Mouse (Mus musculus): ENCODE measurements around the gene Acot7. TPM values are rescaled to one million over a fixed set of nuclear protein-coding genes. Genes with fewer than 3 reads are reported as not detected.

Gene Acot7
- polyA plus RNA-seq, 1 experiment from 2014 or later = 427 TPM

DNA sequence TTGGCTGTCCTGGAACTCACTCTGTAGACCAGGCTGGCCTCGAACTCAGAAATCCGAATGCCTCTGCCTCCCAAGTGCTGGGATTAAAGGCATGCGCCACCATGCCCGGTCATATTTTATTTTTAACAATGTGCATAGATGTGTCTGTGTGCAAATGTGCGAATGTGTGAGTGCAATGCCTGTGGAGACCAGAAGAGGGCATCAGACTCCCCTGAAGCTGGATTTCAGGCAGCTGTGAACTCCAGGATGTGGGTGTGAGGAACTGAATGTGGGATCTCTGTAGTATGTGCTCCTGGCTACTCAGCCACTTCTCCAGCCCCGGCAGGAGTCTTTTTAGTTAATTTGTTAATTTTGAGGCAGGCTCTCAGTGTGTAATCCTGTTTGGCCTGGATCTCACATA, 6.4 kb upstream of the Acot7 start:
- WGBS = 91% methylated on average over 6 of the region's 6 CpGs
- peaks cover 12% of the 10 kb centered on the region for H3K27me3 ChIP-seq
- no peak for ATAC-seq (ENCODE audit: low FRiP score, low read depth)
- no peak overlapping the region for H3K4me2 ChIP-seq
- H3K9ac ChIP-seq = no peak overlapping the region
- H3K36me3 ChIP-seq = no peaks in the 10 kb centered on the region
- H3K4me3 ChIP-seq = no peak overlapping the region
- 0 out of 2 replicates have a peak, but pooled peaks cover 4% of the 10 kb centered on the region for H3K4me1 ChIP-seq (replicated peaks)
- H3K9me3 ChIP-seq = no peaks in the 10 kb centered on the region
- no peak overlapping the region for H3K27ac ChIP-seq (replicated peaks)

DNA sequence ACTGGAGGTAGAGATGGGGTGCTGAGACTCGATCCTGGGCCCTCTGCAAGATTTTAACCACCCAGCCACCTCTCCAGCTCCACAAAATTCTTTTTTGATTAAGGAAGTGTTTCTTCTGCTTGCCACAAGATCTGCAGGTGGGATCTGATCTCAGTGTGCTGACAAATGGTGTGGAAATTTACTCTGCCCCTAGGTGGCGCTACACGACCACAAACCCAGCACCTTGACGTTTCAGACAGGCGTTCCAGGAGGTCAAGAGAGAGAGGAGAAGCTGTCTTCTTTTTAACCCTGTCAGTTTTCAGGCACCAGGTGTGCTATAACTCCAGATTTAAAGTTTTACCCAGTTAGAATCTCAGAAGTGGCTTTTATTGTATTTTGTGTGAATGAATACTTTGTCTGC, 4.9 kb upstream of the Acot7 start:
- H3K4me3 ChIP-seq = no peak overlapping the region
- H3K9ac ChIP-seq = no peak overlapping the region
- H3K4me1 ChIP-seq (replicated peaks) = peaks cover 7% of the 10 kb centered on the region; the same call in 1 of the 2 replicates
- WGBS = 0% methylated on average over 5 of the region's 5 CpGs
- no peaks in the 10 kb centered on the region for H3K9me3 ChIP-seq
- peaks cover 12% of the 10 kb centered on the region for H3K27me3 ChIP-seq
- H3K4me2 ChIP-seq = no peak overlapping the region
- no peak for ATAC-seq (ENCODE audit: low FRiP score, low read depth)
- H3K27ac ChIP-seq (replicated peaks) = no peak overlapping the region
- H3K36me3 ChIP-seq = no peaks in the 10 kb centered on the region

DNA sequence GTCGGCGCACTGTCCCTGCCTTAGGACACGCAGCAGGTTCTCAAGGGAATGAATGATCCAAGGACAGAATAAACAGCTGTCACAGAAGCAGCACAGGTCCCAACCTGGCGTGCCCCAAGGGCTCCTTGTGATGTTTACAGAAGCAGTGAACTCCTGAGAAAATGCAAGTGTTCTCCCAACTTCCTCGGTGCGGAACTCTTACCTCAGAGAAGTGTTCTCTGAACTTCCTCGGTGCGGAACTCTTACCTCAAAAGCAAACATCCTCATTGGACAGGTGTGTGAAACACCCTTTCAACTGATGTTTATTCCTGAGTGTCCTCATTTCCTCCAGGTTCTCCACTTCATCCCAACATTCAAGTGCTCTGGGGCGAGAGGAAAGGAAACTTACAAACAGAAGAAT, 4.0 kb upstream of the Acot7 start:
- H3K27ac ChIP-seq (replicated peaks) = no peak overlapping the region
- H3K9ac ChIP-seq = no peak overlapping the region
- no peaks in the 10 kb centered on the region for H3K36me3 ChIP-seq
- peaks cover 4% of the 10 kb centered on the region; the same call in 1 of the 2 replicates for H3K4me1 ChIP-seq (replicated peaks)
- H3K27me3 ChIP-seq = peaks cover 12% of the 10 kb centered on the region
- no peak for ATAC-seq (ENCODE audit: low FRiP score, low read depth)
- no peaks in the 10 kb centered on the region for H3K9me3 ChIP-seq
- WGBS = 87% methylated on average over 9 of the region's 9 CpGs
- H3K4me3 ChIP-seq = no peak overlapping the region
- no peak overlapping the region for H3K4me2 ChIP-seq

DNA sequence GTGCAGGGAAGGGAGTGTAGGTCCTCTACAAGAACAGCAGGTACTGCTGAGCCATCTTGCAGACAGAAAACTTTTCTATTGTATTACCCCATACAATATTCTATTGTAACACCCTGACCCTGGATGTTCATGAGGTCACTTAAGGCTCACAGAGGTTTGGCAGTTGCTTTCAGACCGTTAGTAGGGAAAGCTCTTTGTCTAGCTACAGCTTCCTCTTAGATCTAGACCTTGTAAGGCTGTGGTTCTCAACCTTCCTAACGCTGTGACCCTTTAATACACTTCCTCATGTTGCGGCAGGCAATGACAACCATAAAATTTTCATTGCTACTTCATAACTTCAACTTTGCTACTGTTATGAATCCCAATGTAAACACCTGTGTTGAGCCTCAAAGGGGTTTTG, 1.3 kb upstream of the Acot7 start:
- Histone ChIP-seq H3K9ac (no peak overlapping the region), H3K4me1 (replicated peaks) (peaks cover 28% of the 10 kb centered on the region), H3K27ac (replicated peaks) (no peak overlapping the region), H3K4me2 (no peak overlapping the region), H3K9me3 (no peaks in the 10 kb centered on the region), H3K36me3 (no peaks in the 10 kb centered on the region), H3K27me3 (peaks cover 2% of the 10 kb centered on the region; the same call in 1 of the 2 replicates), H3K4me3 (no peak overlapping the region)
- ATAC-seq (ENCODE audit: low FRiP score, low read depth) = no peak
- 75% methylated on average over 3 of the region's 3 CpGs for WGBS

DNA sequence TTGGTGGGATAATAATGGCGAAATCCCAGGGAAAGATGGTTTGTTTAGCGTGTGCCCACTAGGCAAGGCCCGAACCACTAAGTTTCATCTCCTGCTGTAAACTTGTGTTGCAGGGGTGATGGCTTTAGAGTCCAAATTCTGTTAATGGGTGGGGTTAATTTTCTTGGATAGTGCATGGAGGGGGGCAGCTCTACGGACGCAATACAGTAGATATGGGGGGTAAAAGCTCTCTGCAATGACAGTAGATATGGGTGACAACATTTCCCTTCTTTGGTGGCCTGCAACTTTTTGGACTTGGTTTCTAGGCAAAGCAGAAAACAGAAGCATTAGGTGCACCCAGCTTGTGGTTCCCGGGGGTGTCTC, 779 bp upstream of the Acot7 start:
- ATAC-seq (ENCODE audit: low FRiP score, low read depth) = no peak
- WGBS = 70% methylated on average over 6 of the region's 6 CpGs
- Histone ChIP-seq H3K36me3 (no peaks in the 10 kb centered on the region), H3K9me3 (no peaks in the 10 kb centered on the region), H3K4me1 (replicated peaks) (peaks cover 28% of the 10 kb centered on the region), H3K4me3 (peak overlapping the region; percentile 84), H3K4me2 (peak overlapping the region; percentile 96), H3K27ac (replicated peaks) (peak overlapping the region; percentile 90), H3K27me3 (peaks cover 2% of the 10 kb centered on the region; the same call in 1 of the 2 replicates), H3K9ac (peak overlapping the region; percentile 76)

DNA sequence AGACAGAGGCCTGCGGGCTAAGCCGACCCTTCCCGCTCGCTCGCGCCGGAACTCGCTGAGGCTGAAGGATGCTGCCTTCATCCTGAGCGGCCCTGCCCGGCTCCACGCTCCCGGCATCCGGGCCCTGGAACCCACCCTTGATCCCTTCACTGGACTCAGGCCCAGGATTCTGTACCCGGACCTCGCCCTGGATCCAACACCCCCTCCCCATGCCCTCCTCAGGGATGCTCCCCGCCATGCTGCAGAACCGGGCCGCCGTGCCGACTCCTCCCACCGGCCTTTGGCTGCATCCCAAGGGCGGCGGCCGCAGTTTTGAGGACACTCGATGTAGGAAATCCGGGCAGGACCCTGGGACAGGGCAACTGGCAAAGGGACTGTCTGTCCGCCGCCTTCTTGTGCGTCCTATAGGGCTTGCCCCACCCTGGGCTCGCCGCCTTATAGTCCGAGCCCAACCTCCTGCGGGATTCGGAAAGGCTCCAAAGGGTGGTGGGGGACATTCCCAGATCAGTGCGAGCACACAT, 470 bp downstream of the Acot7 start:
- Histone ChIP-seq H3K9me3 (no peaks in the 10 kb centered on the region), H3K4me3 (peak overlapping the region; percentile 84), H3K27me3 (peaks cover 2% of the 10 kb centered on the region; the same call in 1 of the 2 replicates), H3K36me3 (no peaks in the 10 kb centered on the region; the same call in 1 of the 2 replicates), H3K4me2 (peak overlapping the region; percentile 96), H3K4me1 (replicated peaks) (peaks cover 28% of the 10 kb centered on the region), H3K27ac (replicated peaks) (peak overlapping the region; percentile 82), H3K9ac (peak overlapping the region; percentile 80)
- peak; percentile 65 for ATAC-seq (ENCODE audit: low FRiP score, low read depth)
- WGBS = 0% methylated on average over 35 of the region's 35 CpGs

DNA sequence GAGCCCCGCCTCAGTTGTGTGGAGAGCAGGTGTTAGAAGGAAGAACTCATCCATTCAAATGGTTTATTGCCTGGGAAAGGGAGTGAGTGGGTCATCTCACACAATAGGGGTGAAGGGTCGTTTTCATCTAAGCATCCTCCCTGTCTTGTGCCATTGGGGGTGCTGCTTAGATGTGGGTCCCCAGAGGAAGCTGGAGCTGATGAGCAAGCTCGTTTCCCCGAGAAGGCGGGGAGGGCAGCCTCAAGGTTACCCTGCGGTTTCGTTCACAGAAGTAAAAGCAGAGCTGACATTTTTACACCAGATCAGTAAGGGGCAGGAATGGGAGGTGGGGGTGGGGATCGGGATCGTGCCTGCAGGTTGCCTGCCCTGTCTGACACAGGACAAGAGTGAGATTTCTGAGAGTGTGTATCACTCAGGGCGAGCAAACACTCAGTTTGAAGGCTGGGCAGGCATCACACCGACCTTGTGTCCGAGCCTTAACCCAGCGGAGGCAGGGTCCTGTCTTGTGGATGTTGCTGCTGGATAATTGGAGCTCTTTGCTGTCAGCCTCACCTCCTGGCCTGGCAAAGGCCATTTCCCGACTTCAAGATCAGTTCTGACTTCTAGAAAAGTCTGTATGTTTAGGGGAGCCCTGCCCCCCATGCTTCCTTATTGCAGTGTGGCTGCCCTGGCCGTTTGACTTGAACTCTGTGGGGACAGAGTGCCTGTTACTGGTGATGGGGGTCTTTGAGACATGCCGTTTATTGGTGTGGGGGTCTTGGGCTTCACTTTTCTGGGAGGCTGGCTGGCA, 1.2 kb downstream of the Acot7 start:
- 21% methylated on average over 16 of the region's 16 CpGs for WGBS
- peak overlapping the region; percentile 82 for H3K27ac ChIP-seq (replicated peaks)
- no peaks in the 10 kb centered on the region; the same call in 1 of the 2 replicates for H3K36me3 ChIP-seq

DNA sequence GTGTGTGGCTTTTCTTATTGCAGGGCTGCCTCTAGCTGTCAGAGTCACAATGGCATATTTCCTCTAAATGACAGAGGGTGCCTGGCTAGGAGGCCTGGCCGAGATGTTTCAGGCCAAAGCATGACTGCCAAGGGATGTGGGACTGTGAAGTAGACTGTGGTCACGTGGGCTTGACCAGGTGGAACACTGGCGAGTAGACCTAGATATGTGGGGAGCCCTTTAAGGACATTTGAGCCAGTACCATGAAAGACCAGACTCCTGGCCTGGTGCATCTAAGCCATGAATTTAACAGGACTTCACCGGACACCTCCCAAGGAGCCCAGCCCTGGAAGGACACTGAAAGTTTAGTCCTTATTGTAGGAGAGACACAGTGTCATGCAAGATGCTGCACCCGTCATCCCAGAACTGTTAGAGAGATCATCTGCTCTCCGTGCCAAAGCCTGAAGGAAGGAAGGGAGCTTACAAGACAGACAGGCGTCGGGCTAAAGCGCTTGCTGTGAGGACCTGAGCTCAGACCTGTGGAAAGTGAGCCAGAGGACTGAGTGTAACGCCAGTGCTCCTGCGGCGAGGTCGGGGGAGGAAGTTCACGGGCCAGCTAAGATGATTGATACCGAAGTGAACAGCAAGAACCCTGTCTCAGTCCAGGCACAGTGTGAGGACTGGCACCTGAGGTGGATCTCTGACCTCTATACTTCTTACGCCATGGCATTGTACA, 2.2 kb downstream of the Acot7 start:
- peaks cover 31% of the 10 kb centered on the region for H3K4me1 ChIP-seq (replicated peaks)
- ATAC-seq (ENCODE audit: low FRiP score, low read depth) = no peak
- H3K9me3 ChIP-seq = no peaks in the 10 kb centered on the region
- H3K4me3 ChIP-seq = peak overlapping the region; percentile 84; the same call in 1 of the 2 replicates
- 0 out of 2 replicates have a peak, but pooled peaks cover 2% of the 10 kb centered on the region for H3K27me3 ChIP-seq
- peak overlapping the region; percentile 80; the same call in 1 of the 2 replicates for H3K9ac ChIP-seq
- no peak overlapping the region for H3K27ac ChIP-seq (replicated peaks)
- no peaks in the 10 kb centered on the region; the same call in 1 of the 2 replicates for H3K36me3 ChIP-seq
- H3K4me2 ChIP-seq = peak overlapping the region; percentile 96
- 85% methylated on average over 16 of the region's 16 CpGs for WGBS

More for the DNA sequence above, 1.2 kb downstream of the Acot7 start:
- no peak for ATAC-seq (ENCODE audit: low FRiP score, low read depth)
- Histone ChIP-seq H3K9ac (peak overlapping the region; percentile 80), H3K4me2 (peak overlapping the region; percentile 96), H3K4me1 (replicated peaks) (peaks cover 28% of the 10 kb centered on the region), H3K27me3 (peaks cover 2% of the 10 kb centered on the region; the same call in 1 of the 2 replicates), H3K4me3 (peak overlapping the region; percentile 84), H3K9me3 (no peaks in the 10 kb centered on the region)

DNA sequence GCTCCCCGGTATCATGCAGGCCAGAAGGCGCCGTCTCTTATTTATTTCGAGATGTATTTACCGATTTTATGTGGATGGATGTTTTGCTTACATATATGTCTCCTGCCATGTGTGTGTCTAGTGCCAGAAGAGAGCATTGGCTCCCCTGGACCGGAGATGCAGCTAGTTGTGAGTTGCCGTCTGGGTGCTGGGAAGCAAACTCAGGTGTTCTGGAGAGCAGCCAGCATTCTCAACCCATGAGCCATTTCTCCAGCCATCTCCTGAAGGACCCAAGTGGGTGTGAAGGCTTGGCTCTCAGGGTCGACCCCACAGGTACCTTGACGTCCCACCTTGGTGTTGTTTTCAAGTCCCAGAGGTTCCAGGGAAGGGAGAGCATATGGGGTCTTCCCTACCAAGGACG, 4.3 kb downstream of the Acot7 start:
- no peak for ATAC-seq (ENCODE audit: low FRiP score, low read depth)
- Histone ChIP-seq H3K27ac (replicated peaks) (no peak overlapping the region), H3K36me3 (no peaks in the 10 kb centered on the region; the same call in 1 of the 2 replicates), H3K4me2 (no peak overlapping the region), H3K27me3 (no peaks in the 10 kb centered on the region), H3K4me1 (replicated peaks) (peaks cover 48% of the 10 kb centered on the region), H3K9me3 (no peaks in the 10 kb centered on the region), H3K9ac (no peak overlapping the region), H3K4me3 (no peak overlapping the region)
- 90% methylated on average over 10 of the region's 10 CpGs for WGBS

DNA sequence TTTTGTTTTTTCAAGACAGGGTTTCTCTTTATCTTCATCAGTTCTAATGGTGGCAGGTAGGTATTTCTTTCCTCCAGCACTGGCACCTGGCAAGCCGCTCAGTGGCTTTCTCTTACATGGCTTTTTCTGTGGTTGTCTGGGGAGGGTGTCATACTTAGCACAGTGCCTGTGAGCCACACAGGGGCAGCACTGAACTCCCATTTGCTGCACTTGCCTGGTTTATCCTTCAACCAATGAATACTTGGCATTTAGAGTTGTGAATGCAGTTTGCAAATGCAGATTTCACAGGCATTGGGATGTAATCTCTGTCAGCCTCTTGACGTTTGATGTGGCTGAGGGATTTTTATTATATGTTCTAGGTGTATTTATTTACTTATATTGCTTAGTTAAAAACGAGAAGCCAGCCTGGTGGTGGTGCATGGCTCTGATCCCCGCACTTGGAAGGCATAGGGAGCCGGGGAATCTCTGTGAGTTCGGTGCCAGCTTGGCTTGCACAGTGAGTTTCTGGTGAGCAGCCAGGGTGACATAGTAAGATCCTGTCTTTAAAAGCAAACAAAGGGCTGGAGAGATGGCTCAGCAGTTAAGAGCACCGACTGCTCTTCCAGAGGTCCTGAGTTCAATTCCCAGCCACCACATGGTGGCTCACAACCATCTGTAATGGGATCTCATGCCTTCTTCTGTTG, 6.6 kb downstream of the Acot7 start:
- Histone ChIP-seq H3K4me2 (no peak overlapping the region), H3K27ac (replicated peaks) (peak overlapping the region; percentile 74; the same call in 1 of the 2 replicates)

DNA sequence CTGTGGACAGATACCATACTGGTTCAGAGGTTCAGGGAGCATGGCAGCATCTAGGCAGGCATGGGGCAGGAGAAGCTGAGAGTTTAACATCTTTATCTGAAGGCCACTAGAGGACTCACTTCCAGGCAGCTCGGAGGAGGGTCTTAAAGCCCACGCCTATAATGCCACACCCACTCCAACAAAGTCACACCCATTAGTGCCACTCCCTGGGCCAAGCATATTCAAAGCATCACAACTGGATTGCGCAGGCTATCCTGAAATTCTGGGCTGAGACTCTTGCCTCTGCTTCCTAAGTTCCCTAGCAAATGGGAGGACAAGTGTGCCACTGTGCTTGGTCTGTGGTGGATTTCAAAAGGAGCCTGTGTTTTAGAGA, 7.2 kb downstream of the Acot7 start:
- peak overlapping the region; percentile 42 for H3K4me2 ChIP-seq
- peak overlapping the region; percentile 74 for H3K27ac ChIP-seq (replicated peaks)
- no peaks in the 10 kb centered on the region; the same call in 1 of the 2 replicates for H3K36me3 ChIP-seq
- no peak overlapping the region for H3K4me3 ChIP-seq
- no peak overlapping the region for H3K9ac ChIP-seq
- peak; percentile 23 for ATAC-seq (ENCODE audit: low FRiP score, low read depth)
- H3K4me1 ChIP-seq (replicated peaks) = peaks cover 38% of the 10 kb centered on the region
- 9% methylated on average over 3 of the region's 3 CpGs for WGBS
- H3K9me3 ChIP-seq = no peaks in the 10 kb centered on the region
- no peaks in the 10 kb centered on the region for H3K27me3 ChIP-seq

More for the DNA sequence above, 6.6 kb downstream of the Acot7 start:
- 56% methylated on average over 7 of the region's 7 CpGs for WGBS
- Histone ChIP-seq H3K36me3 (no peaks in the 10 kb centered on the region; the same call in 1 of the 2 replicates), H3K4me1 (replicated peaks) (peaks cover 39% of the 10 kb centered on the region), H3K4me3 (no peak overlapping the region), H3K9me3 (no peaks in the 10 kb centered on the region), H3K27me3 (no peaks in the 10 kb centered on the region), H3K9ac (no peak overlapping the region)
- ATAC-seq (ENCODE audit: low FRiP score, low read depth) = no peak
